Mouse (Mus musculus) layer of hippocampus, adult 8-10 months (tissue): ENCODE data around the gene Rab7. TPM values are rescaled to one million over a fixed set of nuclear protein-coding genes. Genes with fewer than 3 reads are reported as not detected.

ENCODE experiments used
- microRNA-seq, 2 experiments: library from miRNA; unstranded; fragments of <30 nt; microRNA quantifications; one replicate each; pipeline ENCODE4 v1.2.0; 2022
- total RNA-seq, 4 experiments: library from RNA; stranded (reverse); gene quantifications; 2 replicates each; pipeline ENCODE4 v1.2.4; 2022

Rab7 gene
- total RNA-seq, 4 experiments from 2014 or later = 318 to 396 (median 337) TPM

Small RNA genes lying within 50 kb of the gene (microRNA-seq; reads per million reads assigned to microRNA genes)
- 0.32 to 0.76 reads per million in 2 experiments for gene Gm47286

Other genes with a start within 250 kb of the Rab7 start
- gene Rab43, start 233.1 kb downstream of the Rab7 start, total RNA-seq = 10 to 100 TPM; 18.9 to 23.5 (median 20.0) TPM
- 1 to 10 TPM in 2 of 4 experiments, under 1 TPM in 2; 0.49 to 3.8 (median 1.5) TPM for gene Gm45140, start 209.5 kb downstream of the Rab7 start, total RNA-seq
- 10 to 100 TPM; 24.5 to 37.1 (median 28.0) TPM for gene Isy1, start 206.5 kb downstream of the Rab7 start, total RNA-seq
- gene Cnbp, start 194.2 kb downstream of the Rab7 start, total RNA-seq = 100 to 1,000 TPM; 259 to 278 (median 266) TPM
- gene Copg1, start 157.5 kb downstream of the Rab7 start, total RNA-seq = 100 to 1,000 TPM; 243 to 262 (median 251) TPM
- gene Hmces, start 131.3 kb downstream of the Rab7 start, total RNA-seq = 10 to 100 TPM; 24.1 to 26.4 (median 26.1) TPM
- 10 to 100 TPM; 42.8 to 52.9 (median 45.2) TPM for gene H1fx, start 63.6 kb downstream of the Rab7 start, total RNA-seq
- 100 to 1,000 TPM; 164 to 216 (median 188) TPM for gene Rpn1, start 39.2 kb upstream of the Rab7 start, total RNA-seq
- 1 to 10 TPM; 5.4 to 6.3 (median 5.8) TPM for gene Gata2, start 148.6 kb upstream of the Rab7 start, total RNA-seq
- not detected for gene Dnajb8, start 177.0 kb upstream of the Rab7 start, total RNA-seq